Mouse (Mus musculus) cerebral cortex, adult 2 months (tissue): ENCODE results near the gene Dclre1a.

Experiments used
- WGBS: fragments of 180-500 bp; shearing (Covaris S2); methylation state at CpG from one replicate; pipeline ENCODE4 v1.1.7; 2018; 5-methylcytosine and 5-hydroxymethylcytosine counted together

The Dclre1a gene

GRCm38 (mm10) chr19:56548230-56549032 lies 409 bp upstream of the Dclre1a start, which contains the start of gene Nhlrc2:
Gene Nhlrc2 (plus strand): TSS chr19:56548261.
- WGBS = under 1% methylated on average over 69 of the region's 69 CpGs

- WGBS = 82% methylated on average over 13 of the region's 13 CpGs
These were observed 3.2 kb downstream of the Dclre1a start for GRCm38 (mm10) chr19:56544681-56545388.

- 94% methylated on average over 12 of the region's 12 CpGs for WGBS
These were observed 4.7 kb downstream of the Dclre1a start for GRCm38 (mm10) chr19:56543320-56543719.

- WGBS = 94% methylated on average over 9 of the region's 9 CpGs
These were observed 12.3 kb downstream of the Dclre1a start for GRCm38 (mm10) chr19:56535765-56536164.

- WGBS = 44% methylated on average over 9 of the region's 9 CpGs
These were observed 13.0 kb downstream of the Dclre1a start for GRCm38 (mm10) chr19:56535064-56535463.

GRCm38 (mm10) chr19:56534337-56534736 lies 13.7 kb downstream of the Dclre1a start:
- 87% methylated on average over 3 of the region's 3 CpGs for WGBS

- 80% methylated on average over 14 of the region's 14 CpGs for WGBS
These were observed 14.5 kb downstream of the Dclre1a start for GRCm38 (mm10) chr19:56533291-56534071.

- 96% methylated on average over 12 of the region's 12 CpGs for WGBS
These were observed 16.8 kb downstream of the Dclre1a start for GRCm38 (mm10) chr19:56531251-56531650.

GRCm38 (mm10) chr19:56530529-56530928 lies 17.5 kb downstream of the Dclre1a start:
- no CpG with 5 or more reads among the region's 11 CpGs for whole genome bisulfite sequencing

- WGBS = no CpG with 5 or more reads among the region's 7 CpGs
These were observed 28.6 kb downstream of the Dclre1a start for GRCm38 (mm10) chr19:56519408-56519807.

- no CpG with 5 or more reads among the region's 2 CpGs for WGBS
These were observed 34.5 kb downstream of the Dclre1a start for GRCm38 (mm10) chr19:56513527-56513926.

- no CpG with 5 or more reads among the region's 4 CpGs for WGBS
These were observed 36.8 kb downstream of the Dclre1a start for GRCm38 (mm10) chr19:56511207-56511606.

GRCm38 (mm10) chr19:56503525-56503924 lies 44.5 kb downstream of the Dclre1a start:
- no CpG with 5 or more reads among the region's 5 CpGs for WGBS

- no CpG with 5 or more reads among the region's 5 CpGs for whole genome bisulfite sequencing
These were observed 45.0 kb downstream of the Dclre1a start for GRCm38 (mm10) chr19:56503069-56503468.

GRCm38 (mm10) chr19:56494157-56494556 lies 53.9 kb downstream of the Dclre1a start:
- WGBS = no CpG with 5 or more reads among the region's 2 CpGs

- WGBS = 86% methylated on average over 6 of the region's 6 CpGs
These were observed 58.4 kb downstream of the Dclre1a start for GRCm38 (mm10) chr19:56489601-56490000.

- 100% methylated on average over 2 of the region's 2 CpGs for WGBS
These were observed 60.7 kb downstream of the Dclre1a start for GRCm38 (mm10) chr19:56487339-56487738.

GRCm38 (mm10) chr19:56486926-56487325 lies 61.1 kb downstream of the Dclre1a start:
- 89% methylated on average over 7 of the region's 7 CpGs for WGBS

GRCm38 (mm10) chr19:56485376-56486271 lies 62.4 kb downstream of the Dclre1a start:
- WGBS = 51% methylated on average over 13 of the region's 13 CpGs

- 75% methylated on average over 13 of the region's 13 CpGs for WGBS
These were observed 63.2 kb downstream of the Dclre1a start for GRCm38 (mm10) chr19:56484630-56485375.
